Mouse (Mus musculus) kidney, postnatal 36 days (tissue): ENCODE data around the gene Rnf223.

ENCODE experiments used
- DNase-seq, 2 experiments: peaks; one replicate each; pipeline ENCODE4 v3.0.0; 2021 to 2022; ENCODE audit warnings: mixed read lengths in 2 of 2

Rnf223 gene

GRCm38 (mm10) chr4:156130436-156130835 is at the start of gene Rnf223:
Gene Rnf223, plus strand, starts transcription at chr4:156130513.
- DNase-seq = peak in 1 of 2 experiments; percentile 17

- peak; percentile 68 to 74 for DNase-seq
Measured at GRCm38 (mm10) chr4:156082621-156083234, 47.6 kb upstream of the Rnf223 start.

- peak; percentile 94 to 95 for DNase-seq
Measured at GRCm38 (mm10) chr4:156083348-156083747, 47.0 kb upstream of the Rnf223 start.

- peak; percentile 75 to 79 for DNase-seq
Measured at GRCm38 (mm10) chr4:156084096-156084879, 46.0 kb upstream of the Rnf223 start.

GRCm38 (mm10) chr4:156085256-156085655 is 45.1 kb upstream of the Rnf223 start:
- no peak for DNase-seq

GRCm38 (mm10) chr4:156087398-156088087 is 42.8 kb upstream of the Rnf223 start:
- no peak for DNase-seq

- DNase-seq = no peak
Measured at GRCm38 (mm10) chr4:156091236-156091635, 39.1 kb upstream of the Rnf223 start.

GRCm38 (mm10) chr4:156092765-156093164 is 37.5 kb upstream of the Rnf223 start:
- DNase-seq = peak; percentile 45 to 61

- DNase-seq = no peak
Measured at GRCm38 (mm10) chr4:156093758-156094157, 36.6 kb upstream of the Rnf223 start.

- no peak for DNase-seq
Measured at GRCm38 (mm10) chr4:156096191-156096590, 34.1 kb upstream of the Rnf223 start.

- no peak for DNase-seq
Measured at GRCm38 (mm10) chr4:156097770-156098366, 32.4 kb upstream of the Rnf223 start.

- DNase-seq = no peak
Measured at GRCm38 (mm10) chr4:156099427-156099826, 30.9 kb upstream of the Rnf223 start.

- DNase-seq = no peak
Measured at GRCm38 (mm10) chr4:156100501-156100900, 29.8 kb upstream of the Rnf223 start.

GRCm38 (mm10) chr4:156101481-156101903 is 28.8 kb upstream of the Rnf223 start:
- peak; percentile 39 for DNase-seq

GRCm38 (mm10) chr4:156103342-156103741 is 27.0 kb upstream of the Rnf223 start:
- DNase-seq = no peak

GRCm38 (mm10) chr4:156108606-156109546 is 21.4 kb upstream of the Rnf223 start:
- peak; percentile 71 to 79 for DNase-seq

- DNase-seq = peak; percentile 97 to 98
Measured at GRCm38 (mm10) chr4:156109570-156110331, 20.6 kb upstream of the Rnf223 start, which contains the start of gene 9430015G10Rik. Gene 9430015G10Rik, plus strand, starts transcription at chr4:156109982.

GRCm38 (mm10) chr4:156124077-156124476 is 6.2 kb upstream of the Rnf223 start:
- peak; percentile 43 to 45 for DNase-seq

GRCm38 (mm10) chr4:156125393-156125792 is 4.9 kb upstream of the Rnf223 start:
- DNase-seq = no peak

GRCm38 (mm10) chr4:156126841-156127240 is 3.5 kb upstream of the Rnf223 start:
- DNase-seq = no peak

GRCm38 (mm10) chr4:156128746-156129145 is 1.6 kb upstream of the Rnf223 start:
- DNase-seq = no peak
